Mouse (Mus musculus) spleen, adult 2 months (tissue): ENCODE data around the gene Fam185a.

ENCODE experiments used
- CTCF ChIP-seq: fragments of 200-500 bp; IDR thresholded peaks from 2 replicates; pipeline ENCODE4 v1.5.1; 2011; ENCODE audit warnings: mild to moderate bottlenecking, inconsistent platforms; ENCODE audit not compliant: insufficient read depth, insufficient read length, insufficient replicate concordance; ENCODE audit errors: extremely low read depth
- POLR2A ChIP-seq: fragments of 200-500 bp; IDR thresholded peaks from 2 replicates; pipeline ENCODE4 v1.6.1; 2011; ENCODE audit warnings: low read depth, low read length, inconsistent platforms

GRCm38 (mm10) chr5:21513363-21513762, 88.6 kb downstream of the Fam185a start:
- TF ChIP-seq CTCF, result no peak
- no peak for TF ChIP-seq POLR2A
